Mouse (Mus musculus) G1E (cell line): ENCODE measurements around the gene Etv1. TPM values are rescaled to one million over a fixed set of nuclear protein-coding genes. Genes with fewer than 3 reads are reported as not detected.

Experiments
- ATAC-seq: 2 replicates; pipeline ENCODE4 v1.8.0; 2016; ENCODE audit warnings: mild to moderate bottlenecking; ENCODE audit not compliant: insufficient number of reproducible peaks, poor library complexity, low FRiP score, severe bottlenecking; ENCODE audit errors: extremely low read depth
- DNase-seq: peaks from one replicate; pipeline ENCODE4 v3.0.0; 2012; ENCODE audit warnings: low spot score
- H3K27me3 ChIP-seq: 2 replicates; pipeline ENCODE4 v1.6.1; 2012; ENCODE audit warnings: mild to moderate bottlenecking, low read length, inconsistent platforms; ENCODE audit not compliant: insufficient read depth
- H3K36me3 ChIP-seq: replicated peaks from 2 replicates; pipeline ENCODE3; 2012; ENCODE audit warnings: mild to moderate bottlenecking, inconsistent platforms
- H3K4me1 ChIP-seq: 2 replicates; pipeline ENCODE4 v1.6.1; 2012; ENCODE audit warnings: low read depth, low read length, inconsistent platforms, mixed read lengths; ENCODE audit not compliant: insufficient read depth
- H3K4me3 ChIP-seq: 2 replicates; pipeline ENCODE4 v1.5.1; 2012; ENCODE audit warnings: low read depth, mild to moderate bottlenecking, inconsistent platforms, low read length, moderate library complexity, mixed read lengths
- H3K9me3 ChIP-seq: replicated peaks from 2 replicates; pipeline ENCODE4 v1.6.1; 2012; ENCODE audit warnings: inconsistent platforms
- CTCF ChIP-seq: IDR thresholded peaks from 2 replicates; pipeline ENCODE4 v1.5.1; 2012; ENCODE audit warnings: low read depth, low read length, inconsistent platforms, mixed read lengths
- GATA1 ChIP-seq: IDR thresholded peaks from 2 replicates; pipeline ENCODE4 v1.6.1; 2012; ENCODE audit warnings: borderline replicate concordance, low read length, inconsistent platforms, mixed read lengths
- GATA2 ChIP-seq: IDR thresholded peaks from 2 replicates; pipeline ENCODE4 v1.6.1; 2012; ENCODE audit warnings: low read depth, low read length, inconsistent platforms, borderline replicate concordance
- POLR2AphosphoS5 ChIP-seq: IDR thresholded peaks from 2 replicates; pipeline ENCODE4 v1.6.1; 2012; ENCODE audit warnings: low read depth, low read length, inconsistent platforms; ENCODE audit not compliant: insufficient replicate concordance
- TAL1 ChIP-seq: conservative IDR thresholded peaks from 2 replicates; pipeline ENCODE4 v1.6.1; 2012; ENCODE audit warnings: low read depth, low read length, inconsistent platforms, mixed read lengths
- polyA plus RNA-seq: library from polyadenylated mRNA; stranded (reverse); fragments of >175 nt; gene quantifications from 2 replicates; pipeline ENCODE4 v1.2.3, GENCODE M21; 2012
- total RNA-seq, 2 experiments: library from RNA; stranded (forward) in 1 of 2; stranded (reverse) in 1 of 2; fragments of 200-1000 nt in 1 of 2; fragments of >200 nt in 1 of 2; fragmentation: Nextera tagmentation in 1 of 2; gene quantifications; 2 replicates each; pipeline ENCODE4 v1.2.3; 2014 to 2017

The Etv1 gene
- total and polyA plus RNA-seq, 3 experiments: 0.22 TPM; not detected in 2

DNA sequence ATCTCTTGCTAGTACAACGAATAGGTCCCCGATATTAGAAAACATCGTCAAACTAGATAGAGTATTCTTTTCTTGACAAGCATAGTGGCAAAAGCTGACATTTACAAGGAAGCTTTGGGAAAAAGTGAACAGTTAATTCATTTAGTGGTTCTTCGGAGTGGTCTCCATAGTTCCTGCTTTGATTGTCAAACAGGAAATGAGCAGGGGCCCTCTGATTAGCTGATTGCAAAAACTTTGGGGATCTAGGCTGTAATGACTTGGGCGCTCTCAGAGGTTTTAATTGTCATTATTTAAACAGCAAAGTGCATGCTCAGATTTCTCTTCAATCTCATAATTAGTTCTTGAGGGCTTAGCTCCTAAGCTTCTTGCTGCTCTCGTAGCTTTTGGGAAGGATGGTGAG, 75.6 kb downstream of the Etv1 start:
- no peaks in the 10 kb centered on the region for H3K36me3 ChIP-seq
- DNase-seq: no peak
- peaks cover 18% of the 10 kb centered on the region for H3K9me3 ChIP-seq
- ATAC-seq: no peak
- TF ChIP-seq TAL1 (no peak), CTCF (no peak), GATA2 (no peak), POLR2AphosphoS5 (no peak), GATA1 (no peak)
- no peaks in the 10 kb centered on the region for H3K4me1 ChIP-seq
- no peaks in the 10 kb centered on the region for H3K27me3 ChIP-seq
- no peak overlapping the region for H3K4me3 ChIP-seq

DNA sequence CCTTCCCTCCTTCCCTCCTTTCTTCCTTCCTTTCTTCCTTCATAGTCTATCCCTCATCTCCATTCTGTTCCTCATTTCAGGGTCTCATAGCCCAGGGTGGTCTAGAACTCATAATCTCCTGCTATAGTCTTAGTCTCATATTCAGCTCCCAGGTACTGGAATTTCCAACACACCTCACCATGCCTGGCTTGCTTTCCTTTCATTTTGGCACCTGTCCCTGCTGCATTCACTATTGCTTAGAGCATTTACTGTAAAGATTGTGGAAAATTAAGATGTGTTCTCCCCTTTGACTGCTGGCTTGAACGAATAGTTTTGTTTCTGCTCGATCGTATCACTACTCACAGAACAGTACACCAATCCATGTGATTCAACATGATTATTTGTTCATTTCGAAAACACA, 80.5 kb downstream of the Etv1 start:
- no peak for TF ChIP-seq GATA2
- TF ChIP-seq TAL1: no peak
- no peak for TF ChIP-seq POLR2AphosphoS5
- no peak for TF ChIP-seq GATA1
- no peak for TF ChIP-seq CTCF
- no peak for ATAC-seq
- no peaks in the 10 kb centered on the region for H3K4me1 ChIP-seq
- H3K36me3 ChIP-seq: no peaks in the 10 kb centered on the region
- H3K27me3 ChIP-seq: no peaks in the 10 kb centered on the region
- DNase-seq: no peak
- H3K9me3 ChIP-seq: peaks cover 9% of the 10 kb centered on the region
- no peak overlapping the region for H3K4me3 ChIP-seq

DNA sequence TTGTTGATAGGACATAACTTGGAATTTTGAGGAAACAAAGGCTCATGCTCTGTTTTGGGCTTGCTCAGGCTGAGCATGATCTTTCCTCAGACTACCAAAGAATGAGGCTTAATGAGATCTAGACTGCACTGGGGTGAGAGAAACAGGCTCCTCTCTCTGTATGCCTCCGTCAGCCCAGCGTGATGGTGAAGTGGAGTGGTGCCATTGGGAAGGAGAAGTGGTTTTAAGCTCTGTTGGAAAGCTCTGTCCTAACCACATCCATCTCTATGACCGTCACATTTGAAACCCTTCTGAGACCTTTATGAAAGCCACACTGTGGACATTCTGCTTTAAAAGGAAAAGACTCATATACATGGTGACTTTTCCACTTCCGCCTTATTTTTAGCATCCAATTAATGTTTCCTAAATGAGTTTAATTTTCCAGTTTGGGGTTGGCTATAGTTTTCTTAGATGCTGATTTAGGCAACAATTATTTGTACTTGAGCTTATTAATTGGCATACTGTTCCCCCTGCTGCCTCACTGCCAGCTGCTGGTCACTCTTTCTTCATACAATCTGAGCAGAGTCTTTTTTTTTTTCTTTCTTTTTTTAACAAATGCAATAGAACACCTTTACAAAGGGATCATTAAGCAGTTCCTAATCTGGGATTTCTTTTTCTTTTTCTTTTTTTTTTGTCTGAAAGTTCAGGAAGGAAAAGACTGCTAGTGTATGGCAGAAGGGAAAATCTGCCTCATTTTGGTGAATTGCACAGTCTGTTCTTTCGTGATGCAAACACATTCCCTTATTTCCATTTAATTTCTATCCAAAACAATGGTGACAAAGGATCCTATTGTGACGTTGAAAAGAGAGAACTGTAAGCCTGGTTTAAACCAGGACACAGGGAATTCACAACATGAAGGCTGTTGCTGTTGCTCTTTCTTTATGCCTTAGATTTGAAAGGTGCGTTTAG, 81.3 kb downstream of the Etv1 start:
- no peaks in the 10 kb centered on the region for H3K27me3 ChIP-seq
- H3K36me3 ChIP-seq: no peaks in the 10 kb centered on the region
- TF ChIP-seq POLR2AphosphoS5: no peak
- TF ChIP-seq CTCF: no peak
- TF ChIP-seq GATA1: no peak
- no peak for TF ChIP-seq TAL1
- TF ChIP-seq GATA2: no peak
- DNase-seq: no peak
- peaks cover 10% of the 10 kb centered on the region for H3K9me3 ChIP-seq
- no peak overlapping the region for H3K4me3 ChIP-seq
- no peaks in the 10 kb centered on the region for H3K4me1 ChIP-seq
- no peak for ATAC-seq

DNA sequence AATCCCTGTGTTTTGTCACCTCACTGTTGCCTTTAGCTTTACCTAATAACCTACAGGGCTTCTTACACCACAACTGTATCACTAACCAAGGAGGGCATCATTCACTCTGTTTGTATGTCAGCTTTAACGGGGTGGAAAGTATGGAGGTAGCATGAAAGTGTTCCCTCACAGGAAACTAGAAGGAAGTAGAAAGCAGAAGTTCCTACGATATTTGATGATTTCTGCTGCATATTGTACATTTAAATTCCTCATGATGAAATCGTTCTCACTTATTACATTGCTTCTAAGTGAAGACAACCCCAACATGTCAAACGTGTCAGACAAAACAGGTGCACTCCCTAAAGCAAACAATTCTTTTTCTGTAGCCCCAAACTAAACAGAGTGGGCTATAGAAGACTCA, 84.2 kb downstream of the Etv1 start:
- Histone ChIP-seq H3K4me1 (no peaks in the 10 kb centered on the region), H3K27me3 (no peaks in the 10 kb centered on the region), H3K4me3 (no peak overlapping the region), H3K36me3 (no peaks in the 10 kb centered on the region), H3K9me3 (peaks cover 6% of the 10 kb centered on the region)
- TF ChIP-seq CTCF (no peak), POLR2AphosphoS5 (no peak), TAL1 (no peak), GATA2 (no peak), GATA1 (no peak)
- ATAC-seq: no peak
- no peak for DNase-seq

DNA sequence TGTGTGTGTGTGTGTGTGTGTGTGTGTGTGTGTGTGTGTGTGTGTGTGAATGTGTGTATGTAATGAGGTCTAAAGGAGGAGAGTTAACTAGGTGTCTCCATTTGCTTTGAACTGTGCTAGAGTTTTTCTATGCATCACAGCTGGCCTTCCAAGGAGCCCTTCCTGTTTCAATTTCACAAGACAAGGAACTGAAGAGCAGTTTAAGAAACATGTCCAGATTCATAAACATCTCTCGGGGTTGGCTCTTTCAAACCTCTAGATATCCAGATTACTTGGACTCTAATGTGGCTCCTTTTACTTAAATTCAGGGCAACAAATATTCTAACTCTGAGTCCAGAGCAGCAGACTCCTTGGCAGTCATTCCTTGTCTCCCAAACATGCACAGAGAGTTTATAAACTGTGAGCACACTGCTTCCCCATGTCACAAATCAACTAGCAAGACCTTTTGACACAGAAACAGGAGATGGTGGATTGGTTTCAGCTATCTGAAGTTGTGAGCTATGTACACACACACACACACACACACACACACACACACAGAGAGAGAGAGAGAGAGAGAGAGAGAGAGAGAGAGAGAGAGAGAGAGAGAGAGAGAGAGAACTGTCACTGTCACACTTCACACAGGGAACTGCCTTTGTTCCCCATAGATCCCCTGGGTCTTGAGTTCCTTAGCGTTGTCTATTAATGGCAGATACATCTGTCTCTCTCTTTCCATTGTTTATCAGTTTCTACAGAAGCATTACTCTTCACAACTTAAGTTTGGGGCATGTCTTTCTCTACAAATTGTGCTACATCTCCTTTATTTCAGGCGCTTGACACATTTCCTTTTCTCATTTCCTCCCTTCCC, 85.0 kb downstream of the Etv1 start:
- H3K4me3 ChIP-seq: no peak overlapping the region
- H3K9me3 ChIP-seq: peaks cover 6% of the 10 kb centered on the region
- no peaks in the 10 kb centered on the region for H3K36me3 ChIP-seq
- no peaks in the 10 kb centered on the region for H3K27me3 ChIP-seq
- DNase-seq (no peak), ATAC-seq (no peak)
- TF ChIP-seq TAL1 (no peak), CTCF (no peak), POLR2AphosphoS5 (no peak), GATA1 (no peak), GATA2 (no peak)
- no peaks in the 10 kb centered on the region for H3K4me1 ChIP-seq

DNA sequence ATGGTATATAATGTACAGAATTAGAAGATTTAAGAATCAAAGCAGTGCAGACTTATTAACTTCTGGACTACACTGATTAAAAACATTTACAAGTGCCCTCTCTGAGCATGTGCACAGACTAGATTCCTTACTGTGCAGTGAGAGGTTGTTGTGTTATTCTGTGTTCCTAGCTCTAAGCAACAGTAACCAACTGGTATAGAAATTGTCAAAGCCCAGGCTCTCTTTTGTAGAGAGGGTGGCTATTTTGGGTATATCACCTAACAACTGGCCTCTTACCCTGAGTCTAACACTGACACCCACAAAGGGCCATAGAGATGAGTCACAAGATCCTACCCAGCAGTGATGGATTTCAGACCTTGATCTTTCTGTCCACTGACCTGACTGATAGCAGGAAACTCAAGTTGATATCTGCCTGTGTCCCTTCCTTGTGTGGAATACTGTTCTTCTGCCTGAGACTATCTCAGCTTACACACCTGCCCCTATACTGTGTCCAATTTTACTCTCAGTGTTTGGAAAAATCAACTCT, 95.4 kb downstream of the Etv1 start:
- Histone ChIP-seq H3K36me3 (no peaks in the 10 kb centered on the region), H3K4me3 (no peak overlapping the region), H3K4me1 (no peaks in the 10 kb centered on the region), H3K9me3 (peaks cover 16% of the 10 kb centered on the region), H3K27me3 (no peaks in the 10 kb centered on the region)
- TF ChIP-seq POLR2AphosphoS5 (no peak), GATA1 (no peak), GATA2 (no peak), TAL1 (no peak), CTCF (no peak)
- no peak for ATAC-seq
- DNase-seq: no peak
